Mouse (Mus musculus) CD4-positive, CD25-positive, alpha-beta regulatory T cell, adult 4 months (primary cell): ENCODE data around the gene Wdr11. TPM values are rescaled to one million over a fixed set of nuclear protein-coding genes. Genes with fewer than 3 reads are reported as not detected.

Experiments
- ATAC-seq: one replicate; pipeline ENCODE4 v1.8.0; 2017
- polyA plus RNA-seq, 2 experiments: library from polyadenylated mRNA; unstranded; fragments of 100-300 nt; shearing (Covaris generic); gene quantifications; one replicate each; pipeline ENCODE4 v1.2.1; 2017

Wdr11 gene
- 10 to 100 TPM; 22.3 to 40.1 TPM for polyA plus RNA-seq

- ATAC-seq = peak; percentile 90
These were observed at the start of gene Wdr11 for GRCm38 (mm10) chr7:129591371-129592131. Gene Wdr11 (plus strand): TSS chr7:129591863.

GRCm38 (mm10) chr7:129567541-129567940 is 24.1 kb upstream of the Wdr11 start:
- no peak for ATAC-seq

- no peak for ATAC-seq
These were observed 23.3 kb upstream of the Wdr11 start for GRCm38 (mm10) chr7:129568338-129568737.

- no peak for ATAC-seq
These were observed 17.2 kb upstream of the Wdr11 start for GRCm38 (mm10) chr7:129574471-129574870.

GRCm38 (mm10) chr7:129575110-129575784 is 16.4 kb upstream of the Wdr11 start:
- no peak for ATAC-seq

- no peak for ATAC-seq
These were observed 576 bp downstream of the Wdr11 start for GRCm38 (mm10) chr7:129592132-129592745.

GRCm38 (mm10) chr7:129597186-129597585 is 5.5 kb downstream of the Wdr11 start:
- ATAC-seq = no peak

GRCm38 (mm10) chr7:129606291-129606690 is 14.6 kb downstream of the Wdr11 start:
- no peak for ATAC-seq

- no peak for ATAC-seq
These were observed 29.5 kb downstream of the Wdr11 start for GRCm38 (mm10) chr7:129621141-129621540.

- ATAC-seq = no peak
These were observed 38.7 kb downstream of the Wdr11 start for GRCm38 (mm10) chr7:129630351-129630750.

GRCm38 (mm10) chr7:129631453-129631852 is 39.8 kb downstream of the Wdr11 start:
- no peak for ATAC-seq

GRCm38 (mm10) chr7:129635898-129636640 is 44.4 kb downstream of the Wdr11 start:
- no peak for ATAC-seq

- ATAC-seq = no peak
These were observed 45.3 kb downstream of the Wdr11 start for GRCm38 (mm10) chr7:129636992-129637391.

GRCm38 (mm10) chr7:129637906-129638475 is 46.3 kb downstream of the Wdr11 start:
- ATAC-seq = no peak

GRCm38 (mm10) chr7:129639006-129639405 is 47.3 kb downstream of the Wdr11 start:
- ATAC-seq = no peak

- no peak for ATAC-seq
These were observed 48.2 kb downstream of the Wdr11 start for GRCm38 (mm10) chr7:129639833-129640232.

GRCm38 (mm10) chr7:129643290-129643689 is 51.6 kb downstream of the Wdr11 start:
- no peak for ATAC-seq

GRCm38 (mm10) chr7:129647798-129648197 is 56.1 kb downstream of the Wdr11 start:
- no peak for ATAC-seq

- ATAC-seq = peak; percentile 43
These were observed 57.3 kb downstream of the Wdr11 start for GRCm38 (mm10) chr7:129648938-129649337.

GRCm38 (mm10) chr7:129650717-129651116 is 59.1 kb downstream of the Wdr11 start:
- no peak for ATAC-seq

GRCm38 (mm10) chr7:129651781-129652180 is 60.1 kb downstream of the Wdr11 start:
- ATAC-seq = no peak

GRCm38 (mm10) chr7:129652901-129653460 is 61.3 kb downstream of the Wdr11 start:
- no peak for ATAC-seq
